Mouse (Mus musculus): ENCODE data around the gene Cd5.

DNA sequence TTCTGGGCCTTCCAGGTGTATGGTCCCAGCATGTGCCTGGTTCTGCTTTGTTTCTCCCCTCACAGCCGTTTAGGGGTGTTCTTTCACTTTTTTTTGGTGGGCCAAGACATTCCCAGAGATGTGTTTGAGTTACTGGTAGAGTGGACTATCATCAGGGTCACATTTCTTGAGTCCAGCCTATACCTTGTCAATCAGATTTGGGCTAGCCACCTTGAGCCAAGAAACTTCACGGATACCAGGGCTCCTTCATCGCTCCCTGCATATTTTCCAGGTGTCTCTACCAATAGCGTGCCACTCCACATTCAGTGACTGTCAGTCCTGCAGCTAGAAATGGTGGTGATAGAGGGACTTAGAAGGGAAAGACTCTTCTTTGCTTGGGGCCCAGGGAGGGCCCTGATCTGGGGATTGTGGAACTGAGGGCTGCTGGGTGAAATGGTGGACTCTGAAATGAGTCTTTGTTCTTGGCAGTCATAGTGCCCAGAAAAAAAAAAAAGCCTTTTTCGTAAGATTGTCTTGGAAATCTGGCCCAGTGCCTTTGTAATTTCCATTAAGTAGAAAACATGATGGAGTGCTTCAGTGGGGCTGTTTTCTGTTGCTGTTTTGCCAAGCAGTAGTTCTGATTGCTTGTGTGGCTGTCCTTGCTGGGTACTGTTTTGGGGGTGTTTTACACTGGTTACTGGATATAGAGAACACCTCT is 49.2 kb downstream of the Cd5 start:
- TF ChIP-seq TAL1 (IDR thresholded peaks at IDR 0.05; ENCODE audit: low read length) (no peak), GATA1 (IDR thresholded peaks at IDR 0.05; ENCODE audit: low read length) (no peak)

Data from erythroblast, embryonic 14.5 days (primary cell).